Mouse (Mus musculus) midbrain, embryonic 10.5 days (tissue): ENCODE data around the gene Apoa4. TPM values are rescaled to one million over a fixed set of nuclear protein-coding genes. Genes with fewer than 3 reads are reported as not detected.

Source experiments
- DNase-seq: peaks from one replicate; pipeline ENCODE4 v3.0.0-alpha.2; 2017; ENCODE audit warnings: low spot score
- H3K27ac ChIP-seq: fragments of 300-500 bp; sonication (generic); replicated peaks from 2 replicates; pipeline ENCODE4 v1.5.1; 2016; ENCODE audit warnings: mild to moderate bottlenecking
- H3K27me3 ChIP-seq: fragments of 300-500 bp; sonication (generic); 2 replicates; pipeline ENCODE4 v1.6.1; 2016; ENCODE audit warnings: low read depth, mild to moderate bottlenecking; ENCODE audit not compliant: poor library complexity, severe bottlenecking
- H3K36me3 ChIP-seq: fragments of 300-500 bp; sonication (generic); 2 replicates; pipeline ENCODE4 v1.6.1; 2016; ENCODE audit warnings: mild to moderate bottlenecking, moderate library complexity
- H3K4me1 ChIP-seq: fragments of 300-500 bp; sonication (generic); 2 replicates; pipeline ENCODE4 v1.6.1; 2016
- H3K4me3 ChIP-seq: fragments of 300-500 bp; sonication (generic); 2 replicates; pipeline ENCODE4 v1.5.1; 2016; ENCODE audit warnings: mild to moderate bottlenecking, moderate library complexity
- H3K9me3 ChIP-seq: fragments of 300-500 bp; sonication (generic); replicated peaks from 2 replicates; pipeline ENCODE4 v1.6.1; 2016; ENCODE audit warnings: mild to moderate bottlenecking
- WGBS: fragments of 180-500 bp; shearing (Covaris S2); methylation state at CpG from one replicate; pipeline ENCODE4 v1.1.7; 2016; 5-methylcytosine and 5-hydroxymethylcytosine counted together
- polyA plus RNA-seq: library from polyadenylated mRNA; unstranded; fragments of >200 nt; fragmentation: Nextera tagmentation; extraction: Ambion mirVana; gene quantifications from 2 replicates; pipeline ENCODE4 v1.2.1, GENCODE M21; 2016

Apoa4 gene
- polyA plus RNA-seq, 1 experiment from 2014 or later, result not detected

GRCm38 (mm10) chr9:46214276-46214675 is 26.2 kb upstream of the Apoa4 start:
- Histone ChIP-seq H3K9me3 (no peaks in the 10 kb centered on the region), H3K27me3 (no peaks in the 10 kb centered on the region), H3K36me3 (peaks cover 64% of the 10 kb centered on the region), H3K27ac (no peak overlapping the region), H3K4me1 (peaks cover 20% of the 10 kb centered on the region), H3K4me3 (no peak overlapping the region)
- DNase-seq, result no peak
- 91% methylated on average over 4 of the region's 4 CpGs for WGBS

- Histone ChIP-seq H3K4me1 (peaks cover 20% of the 10 kb centered on the region), H3K27me3 (no peaks in the 10 kb centered on the region), H3K4me3 (no peak overlapping the region), H3K27ac (no peak overlapping the region), H3K9me3 (no peaks in the 10 kb centered on the region), H3K36me3 (peaks cover 64% of the 10 kb centered on the region)
- DNase-seq, result no peak
- 94% methylated on average over 10 of the region's 10 CpGs for WGBS
Measured at GRCm38 (mm10) chr9:46214946-46215337, 25.6 kb upstream of the Apoa4 start.

GRCm38 (mm10) chr9:46215338-46216322 is 24.9 kb upstream of the Apoa4 start:
- no peaks in the 10 kb centered on the region for H3K9me3 ChIP-seq
- H3K27ac ChIP-seq, result 0 out of 2 replicates have a peak overlapping the region, but pooled peaks have one; percentile 17
- WGBS, result 85% methylated on average over 11 of the region's 11 CpGs
- no peaks in the 10 kb centered on the region for H3K27me3 ChIP-seq
- peaks cover 20% of the 10 kb centered on the region for H3K4me1 ChIP-seq
- no peak overlapping the region for H3K4me3 ChIP-seq
- DNase-seq, result no peak
- H3K36me3 ChIP-seq, result peaks cover 64% of the 10 kb centered on the region

GRCm38 (mm10) chr9:46216744-46217470 is 23.6 kb upstream of the Apoa4 start:
- Histone ChIP-seq H3K4me3 (no peak overlapping the region), H3K9me3 (no peaks in the 10 kb centered on the region), H3K27ac (no peak overlapping the region), H3K4me1 (peaks cover 20% of the 10 kb centered on the region), H3K27me3 (no peaks in the 10 kb centered on the region), H3K36me3 (peaks cover 65% of the 10 kb centered on the region)
- DNase-seq, result no peak
- WGBS, result 92% methylated on average over 13 of the region's 13 CpGs

GRCm38 (mm10) chr9:46218176-46218575 is 22.3 kb upstream of the Apoa4 start:
- H3K4me3 ChIP-seq, result no peak overlapping the region
- H3K9me3 ChIP-seq, result no peaks in the 10 kb centered on the region
- peaks cover 20% of the 10 kb centered on the region for H3K4me1 ChIP-seq
- H3K36me3 ChIP-seq, result peaks cover 65% of the 10 kb centered on the region
- H3K27me3 ChIP-seq, result no peaks in the 10 kb centered on the region
- DNase-seq, result no peak
- H3K27ac ChIP-seq, result no peak overlapping the region
- WGBS, result 83% methylated on average over 9 of the region's 9 CpGs

GRCm38 (mm10) chr9:46223090-46223489 is 17.4 kb upstream of the Apoa4 start:
- H3K27ac ChIP-seq, result no peak overlapping the region
- 92% methylated on average over 6 of the region's 6 CpGs for WGBS
- H3K4me1 ChIP-seq, result no peaks in the 10 kb centered on the region
- no peaks in the 10 kb centered on the region for H3K9me3 ChIP-seq
- H3K27me3 ChIP-seq, result no peaks in the 10 kb centered on the region
- H3K36me3 ChIP-seq, result peaks cover 55% of the 10 kb centered on the region
- H3K4me3 ChIP-seq, result no peak overlapping the region
- no peak for DNase-seq

- Histone ChIP-seq H3K4me1 (no peaks in the 10 kb centered on the region), H3K9me3 (no peaks in the 10 kb centered on the region), H3K27ac (no peak overlapping the region), H3K4me3 (no peak overlapping the region), H3K27me3 (0 out of 2 replicates have a peak, but pooled peaks cover 5% of the 10 kb centered on the region), H3K36me3 (peaks cover 51% of the 10 kb centered on the region)
- DNase-seq, result no peak
- 91% methylated on average over 3 of the region's 3 CpGs for WGBS
Measured at GRCm38 (mm10) chr9:46224101-46224500, 16.4 kb upstream of the Apoa4 start.

- H3K36me3 ChIP-seq, result peaks cover 41% of the 10 kb centered on the region
- peaks cover 7% of the 10 kb centered on the region for H3K4me1 ChIP-seq
- no peak overlapping the region for H3K27ac ChIP-seq
- H3K4me3 ChIP-seq, result no peak overlapping the region
- DNase-seq, result no peak
- H3K27me3 ChIP-seq, result 0 out of 2 replicates have a peak, but pooled peaks cover 7% of the 10 kb centered on the region
- WGBS, result 66% methylated on average over 5 of the region's 5 CpGs
- no peaks in the 10 kb centered on the region for H3K9me3 ChIP-seq
Measured at GRCm38 (mm10) chr9:46224945-46225660, 15.4 kb upstream of the Apoa4 start.

GRCm38 (mm10) chr9:46227064-46227614 is 13.4 kb upstream of the Apoa4 start:
- peaks cover 27% of the 10 kb centered on the region for H3K27me3 ChIP-seq
- no peak for DNase-seq
- H3K27ac ChIP-seq, result no peak overlapping the region
- WGBS, result 86% methylated on average over 3 of the region's 3 CpGs
- H3K4me3 ChIP-seq, result no peak overlapping the region
- H3K36me3 ChIP-seq, result peaks cover 20% of the 10 kb centered on the region
- peaks cover 15% of the 10 kb centered on the region for H3K4me1 ChIP-seq
- no peaks in the 10 kb centered on the region for H3K9me3 ChIP-seq

GRCm38 (mm10) chr9:46228491-46228890 is 12.0 kb upstream of the Apoa4 start, which contains the start of gene Apoa1:
Gene Apoa1 (plus strand): TSS chr9:46228580.
- no peak within 1 kb of the TSS for H3K27ac ChIP-seq
- peaks cover 7% of the 10 kb centered on the region; the same call in 1 of the 2 replicates for H3K36me3 ChIP-seq
- no peak within 1 kb of the TSS for H3K4me3 ChIP-seq
- 65% methylated on average over 9 of the region's 9 CpGs for WGBS
- H3K9me3 ChIP-seq, result no peaks in the 10 kb centered on the region
- peaks cover 32% of the 10 kb centered on the region for H3K27me3 ChIP-seq
- H3K4me1 ChIP-seq, result peaks cover 15% of the 10 kb centered on the region
- no peak for DNase-seq

GRCm38 (mm10) chr9:46229573-46230449 is 10.7 kb upstream of the Apoa4 start:
- no peaks in the 10 kb centered on the region for H3K36me3 ChIP-seq
- WGBS, result 16% methylated on average over 37 of the region's 37 CpGs
- no peaks in the 10 kb centered on the region for H3K9me3 ChIP-seq
- peak; percentile 84 for DNase-seq
- peak overlapping the region; percentile 63 for H3K4me3 ChIP-seq
- H3K27ac ChIP-seq, result peak overlapping the region; percentile 83
- peaks cover 15% of the 10 kb centered on the region for H3K4me1 ChIP-seq
- peaks cover 32% of the 10 kb centered on the region for H3K27me3 ChIP-seq
